Mouse (Mus musculus) embryo, embryonic 10.5 days (tissue): ENCODE results near the gene Gm21748.
"Not testable (repeated sequence)": the region's sequence is repeated elsewhere in the genome, so short reads cannot be mapped to it uniquely, and the experiment has no call there.

Experiments
- DNase-seq: peaks from one replicate; pipeline ENCODE4 v3.0.0-alpha.2; 2015; ENCODE audit warnings: low spot score

Gene Gm21748

DNA sequence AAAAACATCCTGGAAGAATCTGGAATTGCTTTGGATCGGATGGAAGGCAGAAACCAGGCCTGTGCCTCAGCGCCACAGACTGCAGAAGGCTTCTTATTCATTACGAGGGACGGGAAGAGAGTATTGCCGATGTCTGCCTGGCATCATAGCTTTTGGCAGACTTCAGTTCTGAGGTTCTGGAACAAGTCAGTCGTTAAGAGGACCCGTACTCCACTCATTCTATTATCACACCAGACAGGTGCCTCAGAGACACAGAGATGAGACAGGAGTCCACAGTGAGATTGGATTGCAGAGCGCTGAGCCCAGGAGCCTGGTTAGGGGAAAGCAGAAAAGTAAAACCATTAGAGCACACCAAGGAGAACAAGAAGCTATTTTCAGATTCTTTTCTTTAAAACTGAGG is at the start of gene Gm21748:
TSS of gene Gm21748 (minus strand) at position 101 of the 400 bp plus-strand sequence.
- not testable (repeated sequence) for DNase-seq
